Mouse (Mus musculus): ENCODE data around the gene Dennd2a.

Gene Dennd2a

GRCm38 (mm10) chr6:39557723-39558261 lies at the start of gene Dennd2a:
Dennd2a (minus strand) TSS chr6:39557867.
- peak; percentile 89 for DNase-seq

GRCm38 (mm10) chr6:39607365-39607764 lies 49.7 kb upstream of the Dennd2a start:
- DNase-seq = no peak

- no peak for DNase-seq
These were observed 49.2 kb upstream of the Dennd2a start for GRCm38 (mm10) chr6:39606862-39607261.

- no peak for DNase-seq
These were observed 48.4 kb upstream of the Dennd2a start for GRCm38 (mm10) chr6:39606056-39606455.

- no peak for DNase-seq
These were observed 46.9 kb upstream of the Dennd2a start for GRCm38 (mm10) chr6:39604565-39604964.

- no peak for DNase-seq
These were observed 44.2 kb upstream of the Dennd2a start for GRCm38 (mm10) chr6:39601828-39602227.

- DNase-seq = no peak
These were observed 43.2 kb upstream of the Dennd2a start for GRCm38 (mm10) chr6:39600851-39601250.

- DNase-seq = peak; percentile 96
These were observed 34.9 kb upstream of the Dennd2a start, which contains the start of gene Ndufb2 for GRCm38 (mm10) chr6:39592401-39593214. Ndufb2 (plus strand) TSS chr6:39592574.

GRCm38 (mm10) chr6:39591481-39591880 lies 33.8 kb upstream of the Dennd2a start:
- DNase-seq = no peak

- no peak for DNase-seq
These were observed 27.9 kb upstream of the Dennd2a start, which contains the start of gene Gm42420 for GRCm38 (mm10) chr6:39585517-39585916. Gm42420 (plus strand) TSS chr6:39585753.

GRCm38 (mm10) chr6:39581087-39581784 lies 23.6 kb upstream of the Dennd2a start:
- no peak for DNase-seq

- DNase-seq = no peak
These were observed 22.9 kb upstream of the Dennd2a start for GRCm38 (mm10) chr6:39580558-39580957.

- DNase-seq = no peak
These were observed 21.9 kb upstream of the Dennd2a start for GRCm38 (mm10) chr6:39579552-39579951.

- no peak for DNase-seq
These were observed 17.3 kb upstream of the Dennd2a start for GRCm38 (mm10) chr6:39574951-39575350.

GRCm38 (mm10) chr6:39574555-39574869 lies 16.8 kb upstream of the Dennd2a start:
- DNase-seq = peak; percentile 46

- peak; percentile 87 for DNase-seq
These were observed 16.3 kb upstream of the Dennd2a start, which contains the start of gene Adck2 for GRCm38 (mm10) chr6:39573791-39574554. Adck2 (plus strand) TSS chr6:39573873.

- DNase-seq = no peak
These were observed 12.8 kb upstream of the Dennd2a start for GRCm38 (mm10) chr6:39570426-39570825.

- peak; percentile 50 for DNase-seq
These were observed 9.9 kb upstream of the Dennd2a start for GRCm38 (mm10) chr6:39567528-39567927.

- peak; percentile 89 for DNase-seq
These were observed 4.7 kb upstream of the Dennd2a start for GRCm38 (mm10) chr6:39562166-39563015.

- peak; percentile 51 for DNase-seq
These were observed 1.7 kb upstream of the Dennd2a start for GRCm38 (mm10) chr6:39559276-39559939.

- peak; percentile 60 for DNase-seq
These were observed 587 bp downstream of the Dennd2a start for GRCm38 (mm10) chr6:39556900-39557659.
